Mouse (Mus musculus) ES-E14 (cell line): ENCODE measurements at regions not wholly inside any gene's neighbourhood (a gene's known extent, or its start where the extent isn't known, plus 50 kb on each side); places are given as distances from the start of the nearest gene placed in this dataset.

Experiments used
- CHD2 ChIP-seq: IDR thresholded peaks from 2 replicates; pipeline ENCODE4 v1.6.1; 2014; ENCODE audit warnings: mild to moderate bottlenecking, low read depth, low read length, inconsistent platforms
- HCFC1 ChIP-seq: IDR thresholded peaks from 2 replicates; pipeline ENCODE4 v1.6.1; 2012; ENCODE audit warnings: low read length, inconsistent platforms, borderline replicate concordance; ENCODE audit not compliant: insufficient read depth
- ZC3H11A ChIP-seq: IDR thresholded peaks from 2 replicates; pipeline ENCODE4 v1.6.1; 2012; ENCODE audit warnings: low read depth, mild to moderate bottlenecking, inconsistent platforms, low read length, borderline replicate concordance
- ZNF384 ChIP-seq: IDR thresholded peaks from 2 replicates; pipeline ENCODE4 v1.6.1; 2012; ENCODE audit warnings: low read depth, low read length, inconsistent platforms

DNA sequence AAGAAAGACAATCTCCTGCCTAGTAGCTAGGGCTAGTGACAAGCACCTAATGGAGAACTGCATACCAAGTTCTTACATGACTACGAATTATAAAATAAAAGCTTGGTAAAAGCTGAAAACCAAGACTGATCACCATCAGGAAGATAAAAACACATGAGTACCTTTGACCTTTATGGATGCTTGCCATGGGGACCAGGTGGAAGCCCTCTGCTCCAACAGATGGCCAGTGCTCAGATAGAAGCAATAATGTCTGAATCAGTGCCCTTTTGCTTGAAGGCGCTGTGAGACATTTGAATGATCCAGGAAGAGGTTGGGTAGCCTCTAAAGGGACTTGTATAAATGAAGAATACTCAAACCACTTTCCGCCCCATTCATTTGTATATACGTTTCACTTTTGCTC is 713.2 kb downstream of the Poteg start:
- TF ChIP-seq HCFC1 (no peak), ZNF384 (no peak), ZC3H11A (no peak), CHD2 (no peak)
